8 mouse cellular contexts compared by ENCODE assay signal in the genomic region with DNA sequence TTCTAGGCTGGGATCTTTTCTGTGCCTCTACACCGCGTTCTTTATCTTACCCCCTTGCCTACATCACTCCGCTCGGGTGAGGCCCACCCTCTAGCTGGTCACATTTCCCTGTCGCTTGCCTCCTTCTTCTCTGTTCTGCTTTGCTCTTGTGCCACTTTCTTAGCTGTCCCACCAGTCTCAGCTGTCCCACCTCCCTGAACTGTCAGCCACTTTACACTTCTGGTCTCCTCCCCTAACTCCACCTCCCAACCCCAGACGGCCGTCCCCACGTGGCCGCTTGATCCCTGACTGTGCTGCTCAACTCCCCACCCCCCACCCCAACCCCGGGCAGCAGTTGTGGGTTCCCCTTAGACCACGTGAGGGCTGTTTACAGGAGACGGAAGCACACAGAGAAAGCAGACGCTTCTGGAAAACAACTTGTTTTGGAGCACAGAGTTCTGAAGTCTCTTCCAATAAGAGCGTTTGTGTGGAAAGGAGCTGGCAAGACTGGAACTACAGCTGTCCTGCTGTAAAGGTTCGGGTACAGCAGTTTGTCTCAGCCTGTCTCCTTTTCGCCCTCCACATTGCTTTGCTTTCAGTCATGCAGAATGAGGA. TPM values are rescaled to one million over a fixed set of nuclear protein-coding genes. Genes with fewer than 3 reads are reported as not detected.
A peak's percentile ranks its signal among the peaks of the same experiment; 100 is the strongest.
DNase-seq lines count a peak whose midpoint lies in the region; ATAC-seq and TF ChIP-seq lines count a peak whose summit lies in the region.

A gene (plus strand): TSS at position 330 of the 594 bp plus-strand sequence.

- peak within 1 kb of the TSS; percentile 80 for H3K4me3 ChIP-seq in embryonic facial prominence, embryonic 13.5 days
- peak within 1 kb of the TSS; percentile 86 for H3K4me3 ChIP-seq in kidney, adult 2 months (ENCODE audit: insufficient read depth, low read depth, low read length)
- H3K4me3 ChIP-seq in limb, embryonic 11.5 days (ENCODE audit: low read depth, low read length) = peak within 1 kb of the TSS; percentile 77
- peak within 1 kb of the TSS; percentile 86 for H3K4me3 ChIP-seq in midbrain, embryonic 13.5 days (replicated peaks)

- H3K4me1 ChIP-seq in embryonic facial prominence, embryonic 13.5 days = peaks cover 18% of the 10 kb centered on the region
- H3K4me1 ChIP-seq in kidney, adult 2 months (ENCODE audit: control insufficient read depth, insufficient read depth, low read length) = peaks cover 6% of the 10 kb centered on the region
- H3K4me1 ChIP-seq in limb, embryonic 11.5 days (ENCODE audit: control insufficient read depth, insufficient read depth, low read length) = peaks cover 7% of the 10 kb centered on the region; the same call in 1 of the 2 replicates
- peaks cover 24% of the 10 kb centered on the region for H3K4me1 ChIP-seq in midbrain, embryonic 13.5 days (replicated peaks)

- peak within 1 kb of the TSS; percentile 93 for H3K4me2 ChIP-seq in embryonic facial prominence, embryonic 13.5 days
- peak within 1 kb of the TSS; percentile 90 for H3K4me2 ChIP-seq in limb, embryonic 11.5 days (ENCODE audit: low read depth, severe bottlenecking)
- peak within 1 kb of the TSS; percentile 91 for H3K4me2 ChIP-seq in midbrain, embryonic 13.5 days (replicated peaks)

- no peak for TF ChIP-seq POLR2A in kidney, adult 2 months (IDR thresholded peaks at IDR 0.05; ENCODE audit: low read depth, low read length)

- no peaks in the 10 kb centered on the region for H3K9me3 ChIP-seq in embryonic facial prominence, embryonic 13.5 days
- no peaks in the 10 kb centered on the region for H3K9me3 ChIP-seq in limb, embryonic 11.5 days (ENCODE audit: control insufficient read depth, low read length)
- no peaks in the 10 kb centered on the region for H3K9me3 ChIP-seq in midbrain, embryonic 13.5 days

- peak within 1 kb of the TSS; percentile 92 for H3K27ac ChIP-seq in embryonic facial prominence, embryonic 13.5 days
- H3K27ac ChIP-seq in kidney, adult 2 months (ENCODE audit: insufficient read depth, low read depth, low read length) = peak within 1 kb of the TSS; percentile 82
- H3K27ac ChIP-seq in limb, embryonic 11.5 days (replicated peaks; ENCODE audit: low read depth, low read length) = peak within 1 kb of the TSS; percentile 75
- peak within 1 kb of the TSS; percentile 91 for H3K27ac ChIP-seq in midbrain, embryonic 13.5 days

- H3K9ac ChIP-seq in embryonic facial prominence, embryonic 13.5 days = peak within 1 kb of the TSS; percentile 84
- H3K9ac ChIP-seq in limb, embryonic 11.5 days (ENCODE audit: low read length) = peak within 1 kb of the TSS; percentile 67
- peak within 1 kb of the TSS; percentile 86 for H3K9ac ChIP-seq in midbrain, embryonic 13.5 days (replicated peaks)

- no peak for TF ChIP-seq CTCF in kidney, adult 2 months (conservative IDR thresholded peaks at IDR 0.05; ENCODE audit: insufficient read depth, insufficient read length, low read depth, low read length)

- WGBS in embryonic facial prominence, embryonic 13.5 days = under 1% methylated on average over 16 of the region's 16 CpGs
- under 1% methylated on average over 16 of the region's 16 CpGs for WGBS in kidney, adult 2 months
- 1% methylated on average over 16 of the region's 16 CpGs for WGBS in limb, embryonic 11.5 days
- under 1% methylated on average over 16 of the region's 16 CpGs for WGBS in midbrain, embryonic 13.5 days

- H3K27me3 ChIP-seq in embryonic facial prominence, embryonic 13.5 days = no peaks in the 10 kb centered on the region
- H3K27me3 ChIP-seq in kidney, adult 2 months (replicated peaks; ENCODE audit: control insufficient read depth, insufficient read depth, low read length) = no peaks in the 10 kb centered on the region
- no peaks in the 10 kb centered on the region for H3K27me3 ChIP-seq in limb, embryonic 11.5 days (ENCODE audit: control insufficient read depth, insufficient read depth, low read length)
- no peaks in the 10 kb centered on the region for H3K27me3 ChIP-seq in midbrain, embryonic 13.5 days

- H3K36me3 ChIP-seq in embryonic facial prominence, embryonic 13.5 days = peaks cover 26% of the 10 kb centered on the region
- no peaks in the 10 kb centered on the region for H3K36me3 ChIP-seq in kidney, adult 2 months (ENCODE audit: control insufficient read depth, insufficient read depth, low read length)
- peaks cover 2% of the 10 kb centered on the region; the same call in 1 of the 2 replicates for H3K36me3 ChIP-seq in limb, embryonic 11.5 days (ENCODE audit: control insufficient read depth, insufficient read depth, low read length)
- peaks cover 24% of the 10 kb centered on the region for H3K36me3 ChIP-seq in midbrain, embryonic 13.5 days

- peak; percentile 86 for DNase-seq in 3T3-L1 (ENCODE audit: low read depth, low spot score)
- peak; percentile 91 for DNase-seq in adrenal gland, postnatal 36 days
- peak; percentile 84 to 92 for DNase-seq in heart, adult 18-20 months
- DNase-seq in kidney, adult 2 months = peak; percentile 93
- peak; percentile 77 for DNase-seq in limb, embryonic 11.5 days (ENCODE audit: low spot score)
- DNase-seq in spleen, adult 12 weeks (ENCODE audit: low spot score) = peak; percentile 70

- ATAC-seq in embryonic facial prominence, embryonic 13.5 days (ENCODE audit: insufficient number of reproducible peaks, insufficient read depth, low FRiP score, low TSS enrichment, low read depth) = peak; percentile 54
- ATAC-seq in limb, embryonic 11.5 days (ENCODE audit: insufficient number of reproducible peaks, low FRiP score, low TSS enrichment, low read depth) = peak; percentile 64
- ATAC-seq in midbrain, embryonic 13.5 days = no peak

RNA-seq across cellular contexts. Expression of the gene that starts here (rescaled TPM):
- 10 to 100 TPM; 38.5 to 66.3 TPM for total RNA-seq in adrenal gland, postnatal 36 days (2021)
- polyA plus RNA-seq in embryonic facial prominence, embryonic 13.5 days (2015; fragmentation: Nextera tagmentation; extraction: Ambion mirVana) = 5.6 and 7.1 TPM in 2 replicates
- total RNA-seq in heart, adult 18-20 months (2021) = 10 to 100 TPM; 23.1 to 26.2 TPM
- 22.4 and 24.1 TPM in 2 replicates for polyA plus RNA-seq in kidney, adult 2 months (2012; rRNA removed)
- 5.4 and 6.5 TPM in 2 replicates for polyA plus RNA-seq in limb, embryonic 11.5 days (2014; fragmentation: Nextera tagmentation; extraction: Ambion mirVana)
- 3.3 and 4.2 TPM in 2 replicates for polyA plus RNA-seq in midbrain, embryonic 13.5 days (2015; fragmentation: Nextera tagmentation; extraction: Ambion mirVana)
